Mouse (Mus musculus) heart, embryonic 16.5 days (tissue): ENCODE data around the gene Clec4f. TPM values are rescaled to one million over a fixed set of nuclear protein-coding genes. Genes with fewer than 3 reads are reported as not detected.
"Not testable (repeated sequence)": the region's sequence is repeated elsewhere in the genome, so short reads cannot be mapped to it uniquely, and the experiment has no call there.

ENCODE experiments used
- ATAC-seq: fragments of 200-750 bp; cut with Nextera tagmentation; replicated peaks from 2 replicates; pipeline ENCODE4 v1.8.0; 2017; ENCODE audit warnings: moderate number of reproducible peaks; ENCODE audit not compliant: insufficient read depth, low FRiP score; ENCODE audit errors: extremely low read depth
- H3K27ac ChIP-seq: fragments of 300-500 bp; sonication (generic); 2 replicates; pipeline ENCODE4 v1.5.1; 2014; ENCODE audit warnings: mild to moderate bottlenecking, low read length, control low read depth, moderate library complexity
- H3K27me3 ChIP-seq: fragments of 300-500 bp; sonication (generic); 2 replicates; pipeline ENCODE4 v1.6.1; 2014; ENCODE audit warnings: low read length, mixed read lengths; ENCODE audit not compliant: control insufficient read depth, insufficient read depth
- H3K36me3 ChIP-seq: fragments of 300-500 bp; sonication (generic); 2 replicates; pipeline ENCODE4 v1.6.1; 2014; ENCODE audit not compliant: control insufficient read depth, insufficient read depth
- H3K4me1 ChIP-seq: fragments of 300-500 bp; sonication (generic); 2 replicates; pipeline ENCODE4 v1.6.1; 2014; ENCODE audit warnings: low read length, mixed read lengths; ENCODE audit not compliant: control insufficient read depth, insufficient read depth
- H3K4me2 ChIP-seq: fragments of 300-500 bp; sonication (generic); 2 replicates; pipeline ENCODE4 v1.6.1; 2014; ENCODE audit warnings: low read depth, mild to moderate bottlenecking, control low read depth, low read length
- H3K4me3 ChIP-seq: fragments of 300-500 bp; sonication (generic); 2 replicates; pipeline ENCODE4 v1.5.1; 2014; ENCODE audit warnings: mild to moderate bottlenecking, control low read depth, low read length
- H3K9ac ChIP-seq: fragments of 300-500 bp; sonication (generic); 2 replicates; pipeline ENCODE4 v1.6.1; 2014; ENCODE audit warnings: low read length, control low read depth
- H3K9me3 ChIP-seq: fragments of 300-500 bp; sonication (generic); replicated peaks from 2 replicates; pipeline ENCODE4 v1.6.1; 2016; ENCODE audit warnings: low read length; ENCODE audit not compliant: control insufficient read depth
- WGBS: fragments of 180-500 bp; shearing (Covaris S2); extraction: QIAGEN DNeasy Blood & Tissue Kit; methylation state at CpG from one replicate; pipeline ENCODE4 v1.1.7; 2014; 5-methylcytosine and 5-hydroxymethylcytosine counted together
- polyA plus RNA-seq: library from polyadenylated mRNA; unstranded; fragments of >200 nt; fragmentation: Nextera tagmentation; extraction: Ambion mirVana; gene quantifications from 2 replicates; pipeline ENCODE4 v1.2.1, GENCODE M21; 2015

Gene Clec4f
- polyA plus RNA-seq, 1 experiment from 2014 or later, result 0.20 TPM

DNA sequence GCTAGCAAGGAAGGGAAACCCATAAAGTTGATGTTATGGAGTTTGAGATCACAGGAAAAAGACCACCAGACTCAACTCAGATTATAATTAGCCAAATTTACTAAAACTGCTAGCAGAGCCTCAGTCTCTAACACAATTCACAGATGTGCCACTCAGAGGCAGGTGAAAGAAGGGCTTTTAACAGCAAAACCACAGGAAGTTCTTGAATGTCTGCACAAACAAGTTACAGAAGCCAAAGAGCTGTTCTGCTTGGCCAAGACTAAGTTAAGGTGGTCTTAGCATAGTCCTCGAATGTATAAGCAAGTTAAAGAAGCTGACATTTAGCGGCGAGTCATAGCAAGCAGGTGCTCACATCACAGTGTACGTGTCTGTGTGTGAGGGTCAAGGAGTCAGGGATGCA is 4.8 kb upstream of the Clec4f start:
- Histone ChIP-seq H3K27me3 (no peaks in the 10 kb centered on the region), H3K27ac (no peak overlapping the region), H3K36me3 (no peaks in the 10 kb centered on the region), H3K4me3 (no peak overlapping the region), H3K9me3 (no peaks in the 10 kb centered on the region), H3K4me2 (no peak overlapping the region), H3K4me1 (no peaks in the 10 kb centered on the region), H3K9ac (no peak overlapping the region)
- WGBS, result 58% methylated on average over 4 of the region's 4 CpGs
- no peak for ATAC-seq

DNA sequence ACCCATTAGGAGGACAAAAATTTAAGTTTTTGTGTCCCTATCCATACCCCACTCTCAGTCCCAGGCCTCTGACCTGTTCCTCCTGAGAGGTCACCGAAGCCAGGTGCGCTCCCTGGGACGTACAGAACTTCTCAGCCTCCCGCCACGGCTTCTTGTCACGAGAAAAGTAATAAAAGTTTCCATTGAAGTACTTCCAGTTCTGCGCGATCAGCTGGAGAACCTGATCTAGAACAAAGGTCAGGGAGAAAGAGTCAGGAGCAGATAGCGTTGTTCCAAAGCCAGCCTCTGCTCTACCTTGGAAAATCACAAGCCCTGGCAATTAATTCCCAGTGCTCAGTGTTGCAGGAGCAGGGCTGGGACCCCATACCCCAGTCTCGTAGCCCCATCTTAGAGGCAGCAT is 9.3 kb downstream of the Clec4f start:
- no peaks in the 10 kb centered on the region for H3K4me1 ChIP-seq
- no peak for ATAC-seq
- H3K27ac ChIP-seq, result no peak overlapping the region
- WGBS, result 89% methylated on average over 10 of the region's 10 CpGs
- H3K9me3 ChIP-seq, result no peaks in the 10 kb centered on the region
- H3K27me3 ChIP-seq, result no peaks in the 10 kb centered on the region; the same call in 1 of the 2 replicates
- H3K4me3 ChIP-seq, result no peak overlapping the region
- H3K36me3 ChIP-seq, result no peaks in the 10 kb centered on the region
- H3K4me2 ChIP-seq, result no peak overlapping the region
- no peak overlapping the region for H3K9ac ChIP-seq

DNA sequence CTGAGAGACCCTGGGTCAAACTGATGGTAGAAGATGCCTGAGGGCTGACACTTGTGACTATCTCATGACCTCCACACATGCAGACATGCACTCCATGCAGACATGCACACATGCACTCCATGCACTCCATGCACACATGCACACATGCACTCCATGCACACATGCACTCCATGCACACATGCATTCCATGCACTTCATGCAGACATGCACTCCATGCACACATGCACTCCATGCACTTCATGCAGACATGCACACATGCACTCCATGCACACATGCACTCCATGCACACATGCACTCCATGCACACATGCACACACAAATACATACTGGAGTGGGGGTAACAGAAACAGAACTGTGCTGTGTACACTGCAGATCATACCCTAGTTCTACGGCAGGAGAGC is 20.7 kb downstream of the Clec4f start:
- H3K27ac ChIP-seq, result no peak overlapping the region
- no peaks in the 10 kb centered on the region for H3K27me3 ChIP-seq
- WGBS, result 77% methylated on average over 1 of the region's 1 CpGs
- H3K9me3 ChIP-seq, result no peaks in the 10 kb centered on the region
- H3K4me3 ChIP-seq, result no peak overlapping the region
- no peak overlapping the region for H3K4me2 ChIP-seq
- no peaks in the 10 kb centered on the region for H3K4me1 ChIP-seq
- no peak for ATAC-seq
- no peaks in the 10 kb centered on the region for H3K36me3 ChIP-seq
- no peak overlapping the region for H3K9ac ChIP-seq

DNA sequence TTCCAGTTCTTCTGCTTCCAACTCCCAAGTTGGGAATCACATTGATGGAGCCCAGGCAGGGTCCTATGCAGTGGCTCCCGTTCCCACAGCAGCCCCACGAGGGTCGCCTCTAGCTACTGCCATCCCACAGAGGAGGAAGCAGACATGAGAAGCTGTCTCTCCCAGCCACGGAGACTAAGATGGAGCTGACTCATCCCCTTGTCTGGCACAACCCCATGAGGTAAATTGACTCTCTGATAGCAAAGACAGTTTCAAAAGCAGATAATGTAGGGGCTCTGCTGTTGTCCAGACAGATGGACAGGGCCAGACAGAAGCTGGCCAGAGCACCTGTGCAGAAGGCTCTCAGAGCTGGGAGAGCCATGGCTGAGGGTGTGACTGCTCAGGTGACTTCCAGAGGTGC is 21.4 kb downstream of the Clec4f start:
- H3K36me3 ChIP-seq, H3K27ac ChIP-seq, H3K4me2 ChIP-seq, ATAC-seq, H3K27me3 ChIP-seq, H3K4me1 ChIP-seq, H3K4me3 ChIP-seq, H3K9ac ChIP-seq, H3K9me3 ChIP-seq: not testable (repeated sequence)
- WGBS, result 42% methylated on average over 4 of the region's 4 CpGs

DNA sequence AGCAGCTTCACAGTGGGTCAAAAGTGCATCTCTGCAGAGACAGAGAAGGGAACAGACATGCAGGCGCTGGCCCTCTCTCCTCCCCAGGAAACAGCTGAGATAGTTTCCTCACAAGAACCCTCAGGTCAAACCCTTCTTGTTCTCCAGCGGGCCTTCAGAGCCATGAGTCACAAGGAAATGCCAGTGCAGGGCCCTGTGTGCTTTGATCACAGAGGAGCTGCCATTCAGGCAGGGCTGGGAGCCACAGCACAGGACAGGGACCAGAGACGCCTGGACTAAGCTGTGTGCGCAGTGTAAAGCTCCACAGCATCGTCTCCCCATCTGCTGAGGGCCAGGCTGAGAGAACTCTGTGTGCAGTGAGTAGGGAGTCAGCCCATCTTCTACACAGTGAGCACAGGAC is 21.9 kb downstream of the Clec4f start:
- not testable (repeated sequence) for H3K4me3 ChIP-seq, H3K9ac ChIP-seq, H3K4me2 ChIP-seq, H3K4me1 ChIP-seq, ATAC-seq, H3K27me3 ChIP-seq, H3K27ac ChIP-seq, H3K9me3 ChIP-seq, H3K36me3 ChIP-seq
- 30% methylated on average over 5 of the region's 5 CpGs for WGBS

DNA sequence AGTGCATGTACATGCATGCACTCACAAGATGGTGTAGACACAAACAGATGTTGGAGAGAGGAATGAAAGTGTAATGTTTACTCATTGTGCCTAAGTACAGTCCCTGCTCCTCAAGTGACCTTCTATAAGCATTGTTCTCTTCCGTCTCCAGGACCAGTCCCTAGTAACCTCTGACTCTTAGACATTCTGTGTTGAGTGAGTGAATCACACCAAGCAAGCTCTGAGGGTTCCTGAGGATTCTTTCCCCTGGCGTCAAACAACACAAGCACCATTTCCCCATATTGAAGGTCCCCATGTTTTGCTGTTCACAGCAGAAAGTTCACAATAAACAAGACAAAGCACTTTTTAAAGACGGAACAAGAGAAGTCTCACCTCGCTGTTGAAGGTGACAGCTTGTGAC is 24.2 kb downstream of the Clec4f start:
- Histone ChIP-seq H3K9me3 (no peaks in the 10 kb centered on the region), H3K9ac (no peak overlapping the region), H3K27ac (no peak overlapping the region), H3K4me3 (no peak overlapping the region), H3K27me3 (no peaks in the 10 kb centered on the region), H3K36me3 (no peaks in the 10 kb centered on the region), H3K4me2 (no peak overlapping the region), H3K4me1 (no peaks in the 10 kb centered on the region)
- no peak for ATAC-seq
- WGBS, result 78% methylated on average over 4 of the region's 4 CpGs

DNA sequence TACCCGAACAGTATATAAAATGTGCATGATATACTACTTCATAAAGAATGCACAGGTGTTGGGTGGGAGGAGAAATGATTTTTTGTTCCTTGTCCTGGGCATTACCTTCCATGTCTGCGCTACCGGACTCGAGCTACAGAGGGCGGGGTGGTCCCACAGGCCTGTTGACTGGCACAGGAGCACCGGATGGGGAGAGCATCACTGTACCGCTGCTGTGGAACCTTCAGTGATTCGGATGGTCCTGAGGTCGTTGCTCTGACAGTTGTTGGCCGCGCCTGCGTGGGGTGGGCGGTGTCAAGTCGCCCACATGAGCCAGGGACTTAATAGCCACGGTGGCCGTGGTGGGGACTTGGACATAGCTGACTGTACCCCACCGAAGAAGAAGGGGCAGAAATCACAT is 29.2 kb downstream of the Clec4f start:
- Histone ChIP-seq H3K36me3 (no peaks in the 10 kb centered on the region), H3K27ac (no peak overlapping the region), H3K4me1 (no peaks in the 10 kb centered on the region), H3K27me3 (no peaks in the 10 kb centered on the region), H3K4me2 (no peak overlapping the region), H3K4me3 (no peak overlapping the region), H3K9me3 (no peaks in the 10 kb centered on the region), H3K9ac (no peak overlapping the region)
- no peak for ATAC-seq
- 62% methylated on average over 17 of the region's 17 CpGs for WGBS

DNA sequence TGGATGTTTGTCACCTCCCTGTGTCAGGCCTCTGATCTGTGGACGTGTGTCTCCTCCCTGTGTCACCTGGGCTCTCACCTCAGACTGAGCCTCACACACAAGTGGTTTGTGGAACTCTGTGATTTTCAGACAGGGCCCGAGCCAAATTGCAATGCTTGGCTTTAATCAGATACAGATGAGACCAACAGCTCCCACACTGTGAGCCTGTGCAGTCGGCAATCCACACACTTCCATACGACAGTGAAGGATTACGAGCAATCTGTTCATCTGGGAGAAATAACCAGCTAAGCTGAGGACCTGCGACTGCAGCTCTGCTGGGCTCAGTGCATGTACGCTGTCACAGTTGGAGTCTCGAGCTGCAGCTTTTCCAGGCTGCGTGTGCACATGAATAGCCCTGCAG is 36.0 kb downstream of the Clec4f start:
- no peak overlapping the region for H3K9ac ChIP-seq
- H3K4me2 ChIP-seq, result no peak overlapping the region
- 0 out of 2 replicates have a peak, but pooled peaks cover 2% of the 10 kb centered on the region for H3K27me3 ChIP-seq
- no peak overlapping the region for H3K4me3 ChIP-seq
- WGBS, result 69% methylated on average over 9 of the region's 9 CpGs
- no peaks in the 10 kb centered on the region for H3K36me3 ChIP-seq
- no peaks in the 10 kb centered on the region for H3K4me1 ChIP-seq
- H3K9me3 ChIP-seq, result no peaks in the 10 kb centered on the region
- no peak overlapping the region for H3K27ac ChIP-seq
- ATAC-seq, result no peak

DNA sequence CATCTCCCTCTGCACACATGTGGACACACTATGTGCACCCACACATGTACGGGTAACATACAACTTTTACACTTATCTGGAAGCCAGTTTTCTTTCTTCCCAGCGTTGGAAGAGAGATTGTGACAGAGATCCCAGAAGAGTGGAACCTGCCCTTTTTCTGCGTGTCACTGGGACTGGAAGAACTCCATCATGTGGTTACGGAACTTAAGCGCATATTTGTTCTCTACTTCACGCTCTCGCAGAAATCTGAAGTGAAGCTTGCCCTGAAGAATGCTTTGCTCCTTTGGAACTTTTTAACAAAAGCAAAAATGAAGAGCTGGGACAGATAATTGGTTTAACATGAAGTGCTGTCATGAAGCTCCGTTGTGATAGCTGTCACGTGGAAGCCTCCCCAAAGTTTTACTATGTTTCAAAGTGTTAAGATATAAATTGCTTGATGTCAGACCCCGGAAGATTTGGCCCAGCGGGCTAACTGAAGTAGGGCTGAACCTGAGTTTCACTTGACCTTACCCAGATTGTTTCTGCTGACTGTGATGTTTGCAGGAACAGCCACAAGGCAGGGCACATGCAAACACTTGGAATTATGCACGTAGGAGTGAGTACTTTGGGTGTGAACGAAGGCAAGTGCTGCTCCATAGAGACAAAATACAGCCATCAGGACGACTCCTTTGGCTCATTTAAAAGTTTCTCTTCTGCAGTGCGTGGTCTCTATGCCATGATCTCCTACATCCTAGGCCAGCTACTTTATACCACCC is 38.2 kb downstream of the Clec4f start:
- no peak for ATAC-seq

More for the DNA sequence above, 38.2 kb downstream of the Clec4f start:
- Histone ChIP-seq H3K36me3 (no peaks in the 10 kb centered on the region), H3K4me1 (no peaks in the 10 kb centered on the region), H3K4me3 (no peak overlapping the region), H3K9ac (no peak overlapping the region), H3K27ac (no peak overlapping the region), H3K9me3 (no peaks in the 10 kb centered on the region), H3K27me3 (0 out of 2 replicates have a peak, but pooled peaks cover 2% of the 10 kb centered on the region), H3K4me2 (no peak overlapping the region)
- 70% methylated on average over 15 of the region's 15 CpGs for WGBS
